Mouse (Mus musculus) adrenal gland, adult (tissue): ENCODE measurements around the gene 4930412O13Rik.
A peak's percentile ranks its signal among the peaks of the same experiment; 100 is the strongest.

Experiments used
- DNase-seq, 2 experiments: peaks; one replicate each; pipeline ENCODE4 v3.0.0; 2022 to 2023; ENCODE audit warnings: low spot score in 1 of 2; ENCODE audit not compliant: inconsistent age in 2 of 2

4930412O13Rik gene

DNA sequence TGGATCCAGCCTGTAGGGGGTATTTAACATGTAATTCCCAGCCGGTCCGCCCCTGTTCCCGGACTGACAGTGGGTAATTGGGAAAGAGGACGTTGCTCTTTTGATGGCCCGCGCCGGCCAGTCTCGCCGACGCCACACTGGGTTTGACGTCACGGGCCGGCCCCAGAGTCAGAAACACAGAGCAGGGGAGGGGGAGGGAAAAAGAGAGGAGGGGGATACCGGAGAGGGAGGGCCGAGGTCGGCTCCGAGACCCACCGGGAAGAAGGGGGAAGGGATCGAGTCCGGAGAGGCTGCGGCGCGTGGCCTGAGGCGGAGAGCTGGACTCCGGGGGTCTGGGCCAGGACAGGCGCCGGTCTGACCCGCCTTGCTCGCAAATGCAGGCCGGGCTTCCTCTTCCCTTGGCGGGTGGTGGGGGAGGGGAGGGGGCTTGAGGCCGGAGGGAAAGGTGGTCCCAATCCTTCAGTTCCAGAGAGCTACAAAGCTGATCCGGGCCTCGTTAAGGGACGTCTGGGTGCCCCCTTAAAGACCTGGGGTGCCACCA lies at the start of gene 4930412O13Rik:
Gene 4930412O13Rik, plus strand, starts transcription at position 202 of the 541 bp plus-strand sequence.
- DNase-seq, result peak in 1 of 2 experiments; percentile 53

DNA sequence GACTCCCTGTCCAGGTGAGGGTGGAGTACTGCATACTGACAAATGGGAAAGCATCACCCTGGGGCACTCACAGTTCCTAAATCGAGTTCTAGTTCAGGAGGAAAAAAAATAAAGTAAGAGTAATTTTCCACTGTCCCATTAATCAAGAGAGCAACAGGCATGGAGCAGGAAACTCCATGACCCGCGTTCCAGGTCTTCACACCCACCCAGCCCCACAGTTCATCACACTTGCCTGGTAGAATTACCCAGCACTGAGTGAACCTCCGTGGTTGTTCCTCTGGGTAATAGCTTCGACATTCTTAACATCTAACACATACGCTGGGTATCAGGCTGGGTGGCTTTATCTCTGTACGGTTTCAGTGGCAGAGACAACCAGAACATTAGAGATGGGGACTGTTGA lies 47.3 kb upstream of the 4930412O13Rik start:
- DNase-seq, result no peak

DNA sequence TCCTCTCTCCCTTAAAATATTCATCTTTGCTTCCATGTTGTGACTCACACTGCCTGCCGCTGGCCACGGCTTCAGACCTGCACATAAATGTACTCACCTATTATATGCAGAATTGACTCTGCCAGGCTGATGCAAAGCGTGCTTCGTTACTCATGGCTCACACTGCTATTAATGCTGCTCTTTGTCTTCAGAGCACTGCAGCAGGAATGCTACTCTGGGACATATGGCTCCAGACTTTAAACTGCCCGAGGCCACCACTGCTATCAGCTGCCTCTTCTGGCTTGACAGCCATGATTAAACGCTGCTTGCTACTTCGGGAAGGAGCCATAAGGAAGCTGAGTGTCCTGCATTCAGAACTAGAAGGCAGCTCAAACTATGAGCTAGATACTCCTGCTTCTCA lies 45.9 kb upstream of the 4930412O13Rik start:
- DNase-seq, result no peak

DNA sequence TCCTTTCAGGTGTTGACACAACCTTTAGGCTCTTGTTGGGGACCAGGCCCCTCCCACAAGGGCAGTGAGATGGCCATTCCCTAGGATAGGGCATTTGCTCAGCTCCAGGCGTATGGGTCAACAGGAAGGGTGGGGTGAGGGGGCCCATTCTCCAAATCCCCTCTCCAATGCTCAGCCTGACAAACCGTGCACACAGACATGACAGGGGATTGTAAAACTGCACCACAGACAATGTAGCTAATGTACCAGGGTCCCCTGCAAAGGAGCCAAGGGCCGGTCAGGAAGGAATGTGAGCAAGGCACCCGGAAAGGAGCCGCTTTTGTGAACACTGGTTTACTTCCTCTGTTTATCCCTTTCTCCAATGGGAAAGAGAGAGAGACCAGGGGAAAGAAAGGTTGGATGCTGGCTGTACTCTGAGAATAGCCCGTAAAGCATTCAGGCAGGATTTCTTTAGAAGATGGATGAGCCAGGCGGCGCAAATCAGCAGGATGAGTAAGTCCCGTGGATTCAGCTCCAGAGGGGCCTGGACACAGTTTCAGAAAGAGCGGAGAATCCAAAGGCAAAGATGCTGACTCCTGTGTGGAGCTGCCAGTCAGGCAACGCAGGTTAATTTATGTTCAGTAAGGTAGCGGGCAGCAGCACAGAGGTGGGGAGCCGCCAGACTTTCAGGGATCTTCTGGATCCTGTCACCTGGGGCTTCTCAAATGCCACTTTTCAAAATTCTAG lies 28.0 kb upstream of the 4930412O13Rik start:
- DNase-seq, result no peak

DNA sequence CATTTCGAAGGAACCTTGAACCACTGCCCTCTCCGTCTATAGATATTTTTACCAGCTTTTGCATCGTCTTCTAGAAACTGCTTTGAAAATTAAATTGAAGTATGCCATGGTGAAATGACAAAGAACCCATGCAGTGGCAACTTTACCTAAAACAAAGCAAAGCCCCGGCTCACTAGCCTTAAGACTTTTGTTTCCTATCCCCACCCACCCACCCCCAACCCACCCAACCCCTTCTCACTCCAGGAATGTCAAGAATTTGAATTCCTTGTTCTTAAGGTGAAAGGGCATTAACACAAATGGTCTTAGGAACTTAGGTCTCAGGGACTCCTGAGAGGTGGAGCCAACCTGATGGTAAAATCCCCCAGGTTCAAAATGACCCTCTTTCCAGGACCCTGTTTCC lies 25.2 kb upstream of the 4930412O13Rik start:
- DNase-seq, result no peak

DNA sequence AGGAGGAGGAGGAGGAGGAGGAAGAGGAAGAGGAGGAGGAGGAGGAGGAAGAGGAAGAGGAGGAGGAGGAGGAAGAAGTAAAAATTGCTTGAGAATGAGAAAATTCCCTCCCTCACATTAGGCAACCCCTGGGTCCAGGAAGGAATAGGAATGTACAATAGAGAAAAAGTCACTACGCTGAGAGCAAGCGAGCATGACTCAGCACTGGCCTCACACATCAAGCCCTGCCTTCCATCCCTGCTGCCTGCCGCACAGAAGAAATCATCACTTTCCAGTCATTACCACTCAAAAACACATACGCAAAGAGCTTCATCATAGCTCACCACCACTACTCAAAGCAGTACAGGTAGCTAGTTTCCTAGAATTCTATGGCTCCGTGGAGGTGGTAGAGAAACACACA lies 20.4 kb upstream of the 4930412O13Rik start:
- no peak for DNase-seq

DNA sequence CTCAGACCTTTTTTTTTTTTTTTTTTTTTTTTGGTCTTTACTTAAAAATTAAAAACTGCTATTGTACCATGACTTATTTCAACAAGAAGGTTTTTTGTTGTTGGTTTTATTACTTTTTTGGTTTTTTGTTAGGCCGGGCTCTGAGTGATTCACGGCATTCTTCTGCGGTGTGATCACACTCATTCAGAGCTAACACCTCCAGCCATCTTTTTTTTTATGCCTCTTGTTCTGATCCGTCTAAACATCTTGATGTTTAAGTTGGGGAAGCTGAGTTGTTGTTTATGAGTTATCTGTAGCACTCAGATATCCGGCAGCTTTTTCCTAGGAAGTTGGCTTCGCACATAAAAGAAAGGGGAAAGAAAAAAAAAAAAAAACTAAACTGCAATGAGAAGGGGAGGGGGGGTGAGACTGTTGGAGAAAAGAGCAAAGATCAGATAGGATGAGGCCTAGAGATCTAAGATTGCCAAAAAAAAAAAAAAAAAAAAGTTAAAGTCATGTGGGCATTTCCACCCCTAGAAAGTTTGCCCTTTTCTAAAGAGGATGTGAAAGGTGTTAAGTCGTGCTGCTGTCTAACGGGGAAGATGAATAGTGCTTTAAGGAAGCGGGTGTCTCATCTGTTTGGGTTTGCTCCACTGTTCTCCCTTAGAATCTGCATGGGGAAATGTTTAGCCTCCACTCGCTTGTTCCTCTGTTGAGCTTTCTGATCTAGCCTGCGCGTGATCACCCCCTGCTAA lies 13.8 kb upstream of the 4930412O13Rik start:
- no peak for DNase-seq

DNA sequence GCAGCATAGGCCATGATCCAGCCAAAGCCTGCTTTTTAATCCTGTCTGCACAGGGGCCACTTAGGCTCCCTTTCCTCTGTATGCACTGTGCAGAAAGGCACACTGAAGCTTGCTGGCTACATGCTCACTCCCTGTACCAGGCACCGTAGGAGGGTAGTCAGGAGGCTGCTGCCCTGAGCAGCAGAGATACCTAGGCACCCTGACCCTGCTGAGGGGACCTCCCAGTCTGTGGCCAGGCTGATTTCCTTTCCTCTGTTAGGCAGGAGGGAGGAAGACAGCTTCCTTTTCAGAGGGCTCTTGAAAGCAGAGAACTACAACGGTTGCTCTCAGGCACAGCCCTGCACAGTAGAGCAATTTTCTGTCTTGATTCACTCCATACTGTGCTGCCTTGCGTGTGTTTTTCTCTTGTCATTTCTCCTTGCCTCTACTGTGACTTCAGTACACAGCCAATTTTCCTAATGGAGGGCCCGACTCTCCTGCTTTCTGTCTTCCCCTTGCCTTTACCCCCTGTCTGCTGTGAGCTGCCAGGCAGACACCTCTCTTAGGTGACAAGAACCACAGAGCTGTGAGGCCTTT lies 9.8 kb upstream of the 4930412O13Rik start:
- no peak for DNase-seq

DNA sequence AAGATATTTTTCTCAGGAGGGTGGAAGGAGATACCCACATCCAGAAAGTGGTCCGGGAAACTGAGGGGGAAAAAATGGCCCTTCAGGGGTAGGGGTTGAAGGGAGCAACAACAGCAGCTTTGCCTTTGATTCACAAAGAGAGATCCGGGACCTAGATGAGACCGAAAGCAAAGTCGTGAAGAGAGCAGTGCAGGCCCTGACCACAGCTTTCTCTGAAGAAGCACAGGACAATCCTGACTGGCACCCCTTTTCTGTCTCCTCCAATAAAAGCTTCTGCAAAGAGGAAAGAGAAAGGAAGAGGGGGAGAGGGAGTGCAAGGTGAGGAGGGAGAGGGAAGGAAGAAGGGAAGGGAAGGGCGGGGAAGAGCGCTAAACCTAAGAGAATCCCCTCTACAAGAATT lies 9.3 kb upstream of the 4930412O13Rik start:
- DNase-seq, result no peak

DNA sequence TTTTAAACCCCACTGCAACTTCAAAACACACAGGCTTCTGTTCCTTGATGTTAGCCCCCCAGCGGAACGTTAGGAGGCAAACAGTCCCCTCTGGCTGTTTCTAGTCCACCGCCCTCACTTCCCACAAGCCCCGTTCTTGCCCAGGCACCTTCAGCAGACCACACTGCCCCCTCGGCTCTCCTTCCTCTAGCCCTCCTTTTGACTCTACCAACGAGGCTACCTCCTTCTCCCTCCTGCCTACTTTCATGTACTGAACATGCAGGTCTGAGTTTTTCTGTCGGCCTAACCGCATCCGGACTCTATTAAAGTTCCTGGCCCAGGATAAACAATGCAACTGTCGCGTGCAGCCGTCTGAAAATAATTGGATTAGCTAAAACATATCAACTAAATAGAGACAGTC lies 8.4 kb upstream of the 4930412O13Rik start:
- no peak for DNase-seq

DNA sequence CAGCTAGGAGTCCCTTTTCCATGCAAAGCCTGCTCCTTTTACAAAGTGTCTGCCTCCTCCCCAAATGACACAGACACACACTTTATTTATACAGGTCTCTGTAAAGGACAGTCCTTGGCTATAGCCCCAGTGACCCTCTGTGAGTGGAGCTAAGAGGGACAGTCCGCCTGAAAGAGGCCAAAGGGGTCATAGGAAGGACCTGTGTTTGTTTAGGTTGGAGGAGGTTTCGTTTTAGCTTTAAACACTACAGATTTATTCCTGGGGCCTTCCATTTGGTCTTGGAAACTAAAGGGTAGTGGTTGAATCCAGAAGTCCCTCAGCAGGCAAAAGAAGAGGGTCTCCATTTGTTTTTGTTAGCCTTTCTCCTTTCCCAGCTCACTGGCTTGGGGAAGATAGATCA lies 7.3 kb upstream of the 4930412O13Rik start:
- no peak for DNase-seq

DNA sequence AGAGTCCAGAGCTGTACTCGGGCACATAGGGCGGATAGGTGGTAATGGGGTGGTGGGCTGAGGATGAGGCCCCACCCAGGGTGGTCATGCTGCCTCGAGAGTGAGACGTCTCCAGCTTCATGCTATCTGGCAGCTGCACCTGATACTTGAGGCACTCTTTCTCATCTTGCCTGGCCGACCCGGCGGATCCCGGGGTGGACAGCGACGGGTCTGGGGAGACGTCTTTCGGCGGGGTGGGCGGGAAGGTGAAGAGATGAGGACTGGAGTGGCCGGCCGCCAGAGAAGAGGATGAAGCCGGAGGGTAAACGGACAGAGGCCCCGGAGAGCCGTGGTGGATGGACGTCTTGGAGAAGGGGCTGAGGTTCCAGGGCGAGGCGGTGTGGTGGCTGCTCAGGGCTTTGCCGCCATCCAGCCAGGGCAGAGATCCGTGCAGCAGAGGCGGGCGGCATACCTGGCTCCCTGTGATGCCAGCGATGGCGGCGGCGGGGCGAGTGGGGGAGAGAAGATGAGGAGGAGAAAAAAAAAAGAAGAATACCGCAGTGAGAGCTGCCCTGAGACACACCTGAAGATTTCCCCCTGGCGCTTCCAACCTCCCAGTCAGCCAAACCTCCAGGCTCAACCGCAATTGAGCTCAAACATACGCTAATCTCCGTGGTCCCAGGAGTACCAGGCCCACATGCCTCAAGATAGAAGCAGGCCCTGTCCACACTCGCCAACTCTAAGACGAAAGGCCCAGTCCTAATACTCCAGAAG lies 6.4 kb upstream of the 4930412O13Rik start:
- no peak for DNase-seq

DNA sequence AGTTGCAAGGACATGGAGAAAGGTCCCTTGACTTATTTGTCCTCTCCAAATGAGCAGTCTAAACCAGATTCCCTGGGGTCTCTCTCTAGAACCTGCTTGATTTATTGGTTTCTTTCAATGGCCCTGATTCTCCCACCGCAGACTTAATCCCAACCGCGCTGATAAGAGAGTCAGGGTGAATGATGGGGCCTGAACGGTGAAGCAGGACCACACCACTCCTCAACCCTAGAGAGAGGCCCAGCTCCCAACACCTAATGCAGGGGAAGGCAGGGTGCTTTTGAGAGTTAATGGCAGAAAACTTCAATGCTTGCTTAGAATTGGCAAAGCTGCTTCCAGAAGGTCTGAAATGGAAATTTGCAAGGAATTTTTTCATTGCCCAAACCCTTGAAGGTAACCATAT lies 5.8 kb upstream of the 4930412O13Rik start:
- no peak for DNase-seq

DNA sequence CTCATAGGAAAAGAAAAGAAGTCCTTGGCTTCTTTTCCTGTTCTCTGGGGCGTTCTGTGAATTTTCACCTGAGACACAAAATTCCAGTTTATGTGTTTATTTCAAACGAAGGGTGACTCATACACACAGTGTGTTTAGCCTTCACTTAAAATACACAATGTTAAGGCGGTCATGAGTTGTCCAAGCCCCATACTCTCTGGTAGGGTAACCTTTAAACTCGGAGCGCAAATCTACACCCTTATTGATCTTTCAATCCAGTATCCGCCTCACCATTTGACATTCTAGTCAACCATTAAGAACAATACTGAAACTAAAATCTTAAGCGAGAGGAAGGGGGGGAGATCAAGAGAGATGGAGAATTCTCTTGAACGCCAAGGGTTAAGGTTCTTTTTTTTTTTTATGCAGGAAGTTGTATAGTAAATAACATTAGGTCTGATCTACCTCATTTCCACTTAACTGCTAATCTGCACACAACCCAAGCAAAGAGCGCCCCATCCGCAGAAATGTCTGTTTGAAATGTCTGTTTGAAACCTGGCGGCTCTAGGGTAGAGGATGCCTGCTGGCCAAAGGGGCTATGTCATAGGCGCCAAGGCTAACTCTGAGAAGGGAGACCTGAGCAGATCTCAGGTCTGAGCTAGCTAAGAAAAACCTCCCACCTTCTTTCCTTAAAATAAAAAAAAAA lies 5.2 kb upstream of the 4930412O13Rik start:
- no peak for DNase-seq

DNA sequence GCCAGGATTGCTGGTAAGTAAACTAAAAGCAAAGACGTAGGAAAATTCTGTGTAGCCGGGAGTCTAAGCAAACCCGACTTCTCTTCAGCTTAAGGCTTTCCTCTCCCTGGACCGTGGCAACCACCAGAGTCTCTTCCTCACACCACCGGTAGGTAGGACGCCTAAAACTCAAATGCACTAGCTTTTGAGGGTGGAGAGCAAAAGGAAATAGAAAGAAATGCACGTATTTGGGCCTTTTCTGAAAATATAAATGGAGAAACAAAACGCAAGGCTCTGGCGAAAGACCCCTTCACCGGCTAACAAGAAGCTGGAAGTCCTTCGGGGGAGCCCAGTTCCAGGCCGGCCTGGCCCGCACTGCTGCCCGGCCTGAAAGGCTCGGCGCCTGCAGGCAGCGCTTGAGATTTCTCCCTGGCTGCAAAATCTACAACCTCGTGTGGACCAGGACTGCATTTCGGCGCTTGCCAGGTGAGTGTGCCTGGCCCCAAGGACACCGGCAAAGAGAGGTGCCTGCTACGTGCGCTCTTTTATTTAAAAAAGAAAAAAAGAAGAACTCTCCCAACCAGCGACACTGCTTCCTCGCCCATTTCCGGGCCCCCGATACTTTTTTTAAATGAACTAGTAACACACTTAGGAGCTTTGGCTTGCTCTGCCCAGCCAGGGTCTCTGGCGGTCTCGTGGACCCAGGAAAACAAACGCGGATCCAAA lies 4.3 kb upstream of the 4930412O13Rik start:
- no peak for DNase-seq

DNA sequence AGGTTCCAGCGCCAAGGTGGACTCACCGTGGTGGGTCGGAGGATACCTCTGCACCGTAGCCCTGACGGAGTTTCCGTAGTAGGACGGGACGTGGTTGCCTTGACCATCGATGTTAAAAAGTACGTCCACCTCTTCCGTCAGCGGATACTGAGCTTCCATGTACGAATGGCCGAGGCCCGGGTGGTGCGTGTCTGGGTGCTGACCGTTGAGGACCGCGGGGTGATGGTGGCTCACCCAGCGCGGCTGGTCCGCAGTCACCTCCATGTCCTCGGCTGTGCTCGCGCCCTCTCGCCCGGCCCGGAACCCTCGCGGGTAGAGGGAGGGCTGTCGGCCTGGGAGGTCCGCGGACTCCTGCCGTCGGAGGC lies 3.7 kb upstream of the 4930412O13Rik start:
- peak; percentile 31 to 69 for DNase-seq

DNA sequence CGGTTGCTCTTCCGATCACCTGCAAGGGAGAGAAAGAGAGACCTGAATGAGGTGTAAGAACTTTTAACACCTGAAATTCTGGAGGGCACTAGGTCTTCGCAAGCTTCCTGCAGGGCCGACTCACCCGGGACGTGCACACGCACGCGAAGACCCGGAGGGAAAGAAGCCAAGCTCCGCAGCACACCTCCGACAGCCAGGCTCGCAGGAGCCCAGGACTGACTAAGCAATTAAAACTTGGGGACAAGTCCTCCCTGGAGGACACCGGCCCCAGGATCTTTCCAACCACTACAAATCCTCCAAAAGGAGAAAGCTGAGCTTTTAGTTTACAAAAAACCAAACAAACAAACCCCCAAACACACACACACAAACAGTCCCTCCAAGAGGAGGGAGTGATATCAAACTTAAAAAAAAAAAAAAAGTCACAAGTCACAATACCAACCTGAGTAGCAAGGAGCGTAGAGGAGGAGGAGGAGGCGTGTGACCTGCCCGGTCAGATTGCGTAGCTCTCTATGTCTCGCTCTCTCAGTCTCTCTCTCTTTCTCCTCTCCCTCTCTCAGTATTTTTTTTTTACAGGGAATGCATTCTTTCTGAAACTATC lies 3.0 kb upstream of the 4930412O13Rik start:
- DNase-seq, result peak in 1 of 2 experiments; percentile 60

DNA sequence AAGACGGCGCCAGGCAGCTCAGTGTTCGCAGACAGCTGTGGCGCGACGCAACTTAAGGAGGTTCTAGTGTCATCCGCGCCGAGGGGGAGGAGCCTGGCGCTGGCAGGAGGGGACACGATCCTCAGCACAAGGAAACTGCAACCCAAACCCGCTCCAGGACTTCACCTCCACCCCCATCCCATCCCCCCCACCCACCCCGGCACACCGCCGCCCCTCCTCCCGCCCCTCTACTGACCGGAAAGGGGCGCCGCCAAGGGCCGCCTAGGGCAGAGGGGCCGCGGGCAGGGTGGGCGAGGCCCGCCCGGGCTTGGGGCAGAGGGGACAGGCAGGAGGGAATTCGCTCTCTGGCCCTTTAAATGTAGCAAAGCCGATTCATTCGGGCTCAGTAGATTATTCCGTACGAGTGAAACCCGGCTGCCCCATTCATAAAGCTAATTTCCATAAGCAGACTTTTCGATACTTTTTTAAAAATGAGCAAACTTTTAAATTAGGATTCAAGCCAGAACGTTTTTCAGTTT lies 2.4 kb upstream of the 4930412O13Rik start:
- peak; percentile 53 to 80 for DNase-seq

DNA sequence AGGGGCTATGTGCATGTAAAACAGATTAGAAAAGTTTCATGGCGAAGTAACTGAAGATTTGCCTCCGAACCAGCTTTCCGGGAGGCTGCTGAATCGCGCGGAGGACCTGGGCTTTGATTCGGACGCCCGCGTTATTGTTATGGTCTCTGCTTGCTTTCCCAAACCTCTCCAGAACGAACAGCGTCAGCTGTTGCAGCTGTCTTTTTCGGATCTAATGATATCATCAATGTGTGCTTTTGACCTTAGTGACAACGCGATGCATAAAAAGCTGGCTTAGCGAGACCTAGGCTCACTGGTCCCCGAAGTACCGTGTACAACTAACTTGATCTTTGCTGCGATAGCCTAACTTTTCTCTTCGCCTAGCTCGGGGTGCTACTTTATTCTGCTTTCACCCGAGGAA lies 2.0 kb upstream of the 4930412O13Rik start:
- no peak for DNase-seq
